Mouse (Mus musculus): Measurements from ENCODE around the gene Mad1l1.

Gene Mad1l1

DNA sequence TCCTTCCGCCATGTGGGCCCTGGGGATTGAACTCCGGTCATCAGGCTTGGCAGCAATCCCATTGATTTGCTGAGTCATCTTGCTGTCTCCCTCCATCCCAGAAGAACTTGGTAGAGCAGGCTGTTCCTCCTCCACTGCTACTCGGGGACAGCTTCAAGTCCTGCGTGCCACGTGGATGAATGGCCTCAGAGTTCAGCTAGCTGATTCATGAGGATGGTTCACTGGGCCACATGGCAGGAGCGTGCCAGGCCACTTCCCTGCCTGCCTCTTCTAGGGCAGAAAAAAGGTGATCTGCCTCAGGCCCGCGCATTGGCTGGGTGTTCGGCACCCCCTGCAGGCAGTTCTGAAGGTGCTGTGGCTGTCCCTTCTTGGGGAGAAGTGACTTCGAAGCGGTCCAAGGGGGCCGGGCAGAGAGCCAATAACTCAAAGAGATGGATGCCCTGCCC lies 351.1 kb downstream of the Mad1l1 start:
- peak; percentile 85 to 87 for DNase-seq (ENCODE audit: inconsistent age in 2 of 2, low spot score in 1 of 2)

- no peak for DNase-seq (ENCODE audit: inconsistent age in 2 of 2, low spot score in 1 of 2)
Observed at GRCm38 (mm10) chr5:139969151-139969948, 352.0 kb downstream of the Mad1l1 start.

DNA sequence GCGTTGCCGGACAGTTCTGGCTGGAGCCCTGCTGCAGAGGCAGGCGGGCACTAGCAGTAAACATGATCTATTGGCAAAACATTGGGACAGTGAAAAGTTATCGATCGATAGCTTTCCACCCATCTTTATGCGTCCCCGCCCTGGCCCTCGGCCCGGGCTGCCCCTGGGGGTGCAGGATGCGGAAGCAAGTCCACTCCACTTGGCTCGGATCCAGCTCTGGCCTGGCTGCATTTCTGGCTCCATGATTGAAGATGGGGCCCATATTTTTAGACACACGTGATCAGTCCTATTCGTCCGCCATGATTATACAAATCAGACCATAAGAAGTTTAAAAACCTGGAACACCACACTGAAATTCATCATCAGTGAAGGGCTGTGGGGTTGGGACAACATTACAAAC lies 355.8 kb downstream of the Mad1l1 start:
- no peak for DNase-seq (ENCODE audit: inconsistent age in 2 of 2, low spot score in 1 of 2)

GRCm38 (mm10) chr5:139964391-139964790 lies 357.0 kb downstream of the Mad1l1 start:
- no peak for DNase-seq (ENCODE audit: inconsistent age in 2 of 2, low spot score in 1 of 2)

DNA sequence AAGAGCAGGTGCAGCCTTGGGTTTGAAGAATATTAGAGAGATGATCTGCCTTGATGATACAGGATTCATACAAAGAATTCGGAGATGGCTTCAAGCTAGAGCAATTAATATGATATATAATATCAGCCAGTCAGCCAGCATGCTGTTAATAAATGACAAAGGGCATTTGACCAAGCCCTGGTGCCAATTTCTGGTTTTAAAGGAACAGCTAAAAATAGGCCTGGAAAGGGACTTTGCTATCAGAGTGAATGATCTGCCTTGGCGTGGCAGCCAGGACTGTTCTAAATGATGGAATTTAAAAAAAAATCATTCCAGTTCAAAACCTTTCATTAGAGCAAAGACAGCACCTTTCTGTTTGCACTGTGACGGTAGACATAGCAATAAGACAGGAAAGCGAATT lies 361.6 kb downstream of the Mad1l1 start:
- no peak for DNase-seq (ENCODE audit: inconsistent age in 2 of 2, low spot score in 1 of 2)

Measured in adrenal gland, adult (tissue).